Mouse (Mus musculus): ENCODE measurements around the gene Cyb5b. TPM values are rescaled to one million over a fixed set of nuclear protein-coding genes. Genes with fewer than 3 reads are reported as not detected.
"Not testable (repeated sequence)": the region's sequence is repeated elsewhere in the genome, so short reads cannot be mapped to it uniquely, and the experiment has no call there.

The Cyb5b gene
- total and polyA plus RNA-seq, 3 experiments, result 282 to 492 (median 384) TPM

- peak; percentile 49 for DNase-seq
These were observed 22.7 kb downstream of the Cyb5b start for GRCm38 (mm10) chr8:107172969-107173645.

GRCm38 (mm10) chr8:107181122-107181521 is 30.7 kb downstream of the Cyb5b start:
- no peak for DNase-seq

- no peak for DNase-seq
These were observed 34.6 kb downstream of the Cyb5b start for GRCm38 (mm10) chr8:107184996-107185395.

- no peak for DNase-seq
These were observed 36.4 kb downstream of the Cyb5b start for GRCm38 (mm10) chr8:107186659-107187390.

GRCm38 (mm10) chr8:107187631-107188030 is 37.2 kb downstream of the Cyb5b start:
- no peak for DNase-seq

- no peak for DNase-seq
These were observed 42.2 kb downstream of the Cyb5b start for GRCm38 (mm10) chr8:107192631-107193030.

- no peak for DNase-seq
These were observed 42.9 kb downstream of the Cyb5b start for GRCm38 (mm10) chr8:107193331-107193730.

- peak; percentile 44 for DNase-seq
These were observed 44.5 kb downstream of the Cyb5b start for GRCm38 (mm10) chr8:107194786-107195451.

- DNase-seq, result no peak
These were observed 47.7 kb downstream of the Cyb5b start for GRCm38 (mm10) chr8:107197901-107198826.

- no peak for DNase-seq
These were observed 54.7 kb downstream of the Cyb5b start for GRCm38 (mm10) chr8:107205164-107205563.

- peak; percentile 85 for DNase-seq
These were observed 55.5 kb downstream of the Cyb5b start for GRCm38 (mm10) chr8:107205701-107206561.

GRCm38 (mm10) chr8:107206782-107207525 is 56.5 kb downstream of the Cyb5b start:
- DNase-seq, result no peak

GRCm38 (mm10) chr8:107209185-107209584 is 58.7 kb downstream of the Cyb5b start:
- DNase-seq, result peak; percentile 75

- no peak for DNase-seq
These were observed 61.6 kb downstream of the Cyb5b start for GRCm38 (mm10) chr8:107212006-107212405.

- not testable (repeated sequence) for DNase-seq
These were observed 66.8 kb downstream of the Cyb5b start for GRCm38 (mm10) chr8:107217230-107217629.

- no peak for DNase-seq
These were observed 67.7 kb downstream of the Cyb5b start for GRCm38 (mm10) chr8:107218091-107218490.

- no peak for DNase-seq
These were observed 68.6 kb downstream of the Cyb5b start for GRCm38 (mm10) chr8:107219078-107219477.

GRCm38 (mm10) chr8:107221924-107222851 is 71.7 kb downstream of the Cyb5b start:
- DNase-seq, result peak; percentile 90

- peak; percentile 73 for DNase-seq
These were observed 75.7 kb downstream of the Cyb5b start for GRCm38 (mm10) chr8:107226183-107226582.
